Mouse (Mus musculus): Measurements from ENCODE around the gene 4931440F15Rik.

The 4931440F15Rik gene

DNA sequence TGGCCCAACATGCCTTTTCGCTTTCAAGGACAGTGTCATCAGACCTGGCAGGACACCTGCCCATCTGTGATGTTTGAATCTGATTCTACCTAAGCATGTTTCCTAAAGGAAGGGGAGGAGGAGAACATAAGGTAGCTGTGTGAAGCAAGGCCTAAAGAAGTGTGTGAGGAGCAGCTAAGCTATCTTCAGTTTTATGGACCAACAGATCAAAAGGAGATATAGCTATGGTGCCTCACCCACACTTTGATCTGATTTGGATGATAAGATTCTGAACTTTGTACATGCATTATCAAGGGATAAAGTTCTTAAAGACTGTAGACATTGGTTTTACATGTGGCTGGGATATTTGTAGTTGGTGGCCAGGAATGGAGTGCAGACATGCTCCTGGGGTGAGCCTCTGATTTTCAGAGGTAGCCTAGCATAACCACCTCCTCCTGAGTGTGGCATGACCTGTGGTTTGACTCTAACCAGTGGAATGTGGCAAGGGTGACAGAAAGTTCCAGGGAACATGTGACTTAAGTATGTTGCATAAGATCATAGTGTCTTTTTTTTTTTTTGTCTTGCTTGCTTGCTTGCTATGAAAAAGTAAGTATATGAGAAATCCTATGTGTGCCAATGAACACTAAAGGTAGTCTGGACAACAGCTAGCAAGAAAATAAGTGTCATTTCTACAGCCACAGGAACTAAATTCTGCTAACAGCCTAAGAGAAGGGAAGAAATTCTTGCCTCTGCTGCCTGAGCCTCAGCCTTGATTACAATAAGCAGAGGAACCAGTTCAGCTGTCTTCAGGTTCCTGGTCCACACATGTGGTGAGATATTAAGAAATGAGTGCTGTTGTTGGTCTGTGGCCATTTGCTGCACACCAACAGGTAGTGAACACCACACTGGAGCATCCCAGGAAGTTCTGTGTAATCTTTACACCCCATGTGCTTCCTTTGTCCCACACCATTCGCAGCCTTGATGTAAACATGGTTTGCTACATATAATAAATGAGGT is 23.7 kb downstream of the 4931440F15Rik start:
- no peak for DNase-seq

DNA sequence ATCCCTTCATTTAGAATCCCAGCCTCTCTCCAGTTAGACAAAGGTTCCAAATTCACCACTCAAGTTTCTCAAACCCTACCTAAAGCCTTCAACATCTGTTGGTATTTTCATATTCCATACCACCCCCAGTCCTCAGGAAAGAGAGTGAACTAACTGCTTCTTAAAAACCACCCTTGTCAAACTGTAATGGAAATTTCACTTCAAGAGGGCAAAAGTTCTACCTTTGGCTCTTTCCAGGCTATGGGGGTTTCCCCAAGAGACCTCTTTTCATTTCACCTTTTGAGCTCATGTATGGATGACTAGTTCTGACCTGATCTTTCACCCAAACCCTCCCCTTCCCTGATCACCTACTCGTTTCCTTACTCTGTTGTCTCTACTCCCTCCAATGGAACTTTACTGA is 25.6 kb downstream of the 4931440F15Rik start:
- DNase-seq: no peak

DNA sequence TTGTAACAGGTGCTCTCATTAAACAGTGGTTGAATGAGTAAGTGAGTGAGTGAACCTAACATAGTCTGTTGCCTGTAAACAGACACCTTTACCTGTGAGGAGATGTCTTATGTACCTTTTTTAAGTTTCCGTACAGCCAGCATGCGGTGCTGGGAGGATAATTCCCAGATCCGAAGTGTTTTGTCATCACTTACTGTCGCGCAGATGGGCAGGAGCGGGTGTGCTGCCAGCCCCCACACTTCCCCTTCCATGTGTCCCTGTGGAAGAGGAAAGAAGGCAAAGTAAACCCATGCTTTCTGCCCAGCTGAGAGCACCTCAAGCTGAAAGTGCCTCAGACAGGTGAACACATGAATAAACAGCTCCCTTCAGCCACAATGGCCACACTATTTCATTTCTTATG is 30.4 kb downstream of the 4931440F15Rik start:
- no peak for DNase-seq

DNA sequence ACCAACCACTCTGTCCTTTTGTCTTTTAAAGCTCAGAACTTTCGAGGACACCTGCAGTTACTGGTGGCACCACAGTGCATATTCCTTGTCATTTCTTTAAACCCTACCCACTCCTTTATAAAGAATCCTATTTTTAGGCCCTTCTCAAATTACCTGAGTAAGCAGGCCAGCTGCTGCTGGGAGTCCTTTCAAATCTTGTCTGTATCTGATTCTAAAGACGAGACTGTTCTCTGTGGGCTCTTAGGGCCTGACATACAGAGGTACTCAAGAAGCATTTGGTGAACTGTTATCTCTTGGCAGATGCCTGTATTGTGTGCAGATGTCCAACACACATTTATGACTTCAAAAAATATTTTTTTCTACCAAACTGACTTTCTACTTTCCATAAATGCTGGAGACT is 31.0 kb downstream of the 4931440F15Rik start:
- DNase-seq: no peak

DNA sequence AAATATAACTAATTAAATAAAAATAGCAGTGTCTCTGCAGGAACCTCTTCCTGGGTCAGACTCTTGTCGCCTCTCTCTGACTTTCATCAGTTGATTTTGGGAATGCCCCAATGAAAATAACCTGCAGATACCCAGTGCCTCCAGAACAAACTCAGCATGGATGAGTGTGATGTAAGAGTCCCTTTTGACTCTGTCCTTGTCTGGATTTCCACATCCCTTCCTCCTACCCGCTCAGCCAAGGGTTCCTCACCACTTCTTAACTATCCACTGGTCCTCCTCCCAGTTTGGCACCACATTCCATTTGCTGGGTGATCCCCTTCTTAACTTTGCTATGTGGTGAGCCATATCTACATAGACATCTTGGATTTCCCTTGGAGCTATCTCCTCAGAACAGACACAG is 34.7 kb downstream of the 4931440F15Rik start:
- no peak for DNase-seq

DNA sequence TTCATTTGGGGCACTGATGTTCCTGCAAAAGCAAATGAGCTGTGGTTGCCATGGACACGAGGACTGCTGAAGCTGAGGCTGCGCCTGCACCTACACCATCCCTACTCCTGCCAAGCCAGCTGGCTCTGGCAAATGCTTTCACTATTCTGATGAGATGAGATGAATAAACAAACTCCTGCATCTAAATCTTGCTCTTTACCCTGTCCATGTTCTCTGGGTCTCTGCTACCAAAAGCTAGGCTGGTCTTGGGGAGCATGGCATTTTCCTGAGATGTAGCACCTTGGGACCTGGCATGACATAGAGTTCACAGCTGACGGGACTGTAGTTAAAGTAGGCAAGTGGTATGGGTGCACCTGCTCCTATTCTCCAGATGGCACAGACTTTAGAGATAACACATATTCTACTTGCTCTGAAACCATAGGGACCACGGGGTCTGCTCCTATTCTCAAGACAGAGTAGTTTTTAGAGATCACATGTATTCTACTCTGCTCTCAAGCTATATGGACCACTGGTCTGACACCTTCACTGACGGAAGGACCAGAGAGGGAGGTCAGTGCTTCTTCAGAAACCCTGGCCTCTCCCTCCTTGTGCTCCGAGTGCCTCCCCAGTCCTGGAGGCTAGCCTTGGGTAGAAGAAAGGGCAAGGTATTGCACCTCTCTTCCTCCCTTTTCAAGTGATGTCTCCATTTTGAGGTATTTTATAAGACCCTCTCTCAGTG is 36.4 kb downstream of the 4931440F15Rik start:
- DNase-seq: no peak

DNA sequence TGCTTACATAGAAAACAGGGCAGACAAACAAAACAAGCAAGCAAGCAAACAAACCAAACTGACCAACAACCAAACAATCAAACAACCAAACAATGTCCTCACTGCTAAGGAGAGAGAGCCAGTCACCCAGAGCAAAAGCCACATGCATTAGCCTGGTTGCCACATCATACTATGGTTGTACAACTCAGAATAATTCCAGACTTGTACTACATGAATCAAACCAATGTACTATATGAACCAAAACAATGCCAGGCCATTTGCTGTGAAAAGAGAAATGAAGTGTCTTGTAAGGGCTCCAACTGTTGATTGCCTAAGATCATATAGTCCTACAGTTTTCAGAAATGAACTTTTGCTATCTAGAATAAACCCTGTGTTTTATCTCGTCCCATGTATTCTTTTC is 37.0 kb downstream of the 4931440F15Rik start:
- DNase-seq: no peak

DNA sequence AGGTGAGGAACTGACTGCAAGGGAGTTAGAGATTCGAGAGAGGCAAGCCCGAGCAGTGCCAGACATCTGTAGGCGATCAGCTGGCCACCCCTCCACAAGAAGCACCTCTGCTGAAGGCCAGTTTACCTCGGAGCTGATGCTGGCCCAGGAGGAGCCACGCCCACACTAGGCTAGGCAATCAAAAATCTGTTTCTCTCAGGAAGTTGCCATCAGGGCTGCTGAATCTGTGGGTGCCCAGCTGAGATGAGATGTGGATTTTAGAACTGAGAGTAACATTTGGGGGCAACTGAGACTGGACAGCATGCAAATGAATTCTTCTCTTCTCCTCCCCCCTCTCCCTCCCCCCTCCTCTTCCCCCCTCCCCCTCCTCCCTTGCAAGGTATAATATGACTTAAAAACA is 38.0 kb downstream of the 4931440F15Rik start:
- DNase-seq: no peak

DNA sequence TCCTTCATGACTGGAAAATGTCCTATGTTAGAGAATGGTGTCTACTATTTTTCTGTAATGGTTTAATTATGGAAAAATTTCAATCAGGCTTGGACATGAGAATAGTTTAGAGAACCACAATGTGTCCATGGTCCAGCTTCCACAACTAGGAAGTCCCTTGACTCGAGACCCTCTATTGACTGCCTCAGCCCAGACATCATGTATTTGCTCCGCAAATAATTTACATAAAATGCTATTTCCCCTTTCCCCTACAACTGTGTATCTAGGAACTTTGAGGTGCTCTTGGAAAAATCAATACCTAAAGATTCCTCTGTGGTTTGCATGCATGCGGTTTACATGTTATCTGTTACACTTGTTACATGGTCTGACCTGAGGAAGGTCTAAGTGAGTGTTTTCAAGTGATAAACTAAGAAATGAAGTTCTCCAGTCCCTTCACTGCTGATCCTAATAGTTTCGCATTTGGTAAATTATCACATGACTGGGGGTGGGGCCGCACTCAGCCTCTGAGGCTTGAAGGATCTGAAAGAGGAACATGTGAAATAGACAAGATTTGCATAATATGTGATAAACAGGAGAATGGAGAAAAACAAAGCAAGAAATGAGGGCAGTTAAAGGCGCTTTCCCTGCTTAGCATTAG is 38.8 kb downstream of the 4931440F15Rik start:
- DNase-seq: no peak

DNA sequence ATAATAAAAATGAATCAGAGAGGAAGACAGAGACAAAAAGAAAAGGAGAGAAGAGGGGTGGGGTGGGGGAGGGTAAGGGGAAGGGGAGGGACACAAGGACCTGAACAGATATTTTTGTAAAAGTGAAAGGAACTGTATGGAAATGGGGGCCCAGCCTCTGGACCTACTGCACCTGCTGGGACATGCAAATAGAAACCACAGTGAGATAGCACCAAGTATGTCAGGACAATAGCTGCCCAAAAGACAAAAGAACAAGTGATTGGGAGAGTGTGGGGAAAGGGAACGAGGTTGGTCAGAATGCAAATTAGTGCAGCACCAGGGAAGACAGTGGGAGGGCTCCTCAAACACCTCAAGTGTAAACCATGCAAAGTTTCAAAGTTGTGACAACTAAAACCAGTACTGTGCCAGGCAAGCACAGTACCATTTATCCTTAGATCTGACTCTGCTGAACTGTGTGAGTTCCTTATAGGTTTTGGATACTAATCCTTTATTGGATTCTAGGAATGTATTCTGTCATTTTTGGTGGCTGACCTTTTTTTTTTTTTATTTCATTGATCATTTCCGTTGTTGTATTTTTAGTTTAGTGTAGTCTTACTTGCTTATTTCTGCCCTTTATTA is 46.0 kb downstream of the 4931440F15Rik start:
- no peak for DNase-seq

DNA sequence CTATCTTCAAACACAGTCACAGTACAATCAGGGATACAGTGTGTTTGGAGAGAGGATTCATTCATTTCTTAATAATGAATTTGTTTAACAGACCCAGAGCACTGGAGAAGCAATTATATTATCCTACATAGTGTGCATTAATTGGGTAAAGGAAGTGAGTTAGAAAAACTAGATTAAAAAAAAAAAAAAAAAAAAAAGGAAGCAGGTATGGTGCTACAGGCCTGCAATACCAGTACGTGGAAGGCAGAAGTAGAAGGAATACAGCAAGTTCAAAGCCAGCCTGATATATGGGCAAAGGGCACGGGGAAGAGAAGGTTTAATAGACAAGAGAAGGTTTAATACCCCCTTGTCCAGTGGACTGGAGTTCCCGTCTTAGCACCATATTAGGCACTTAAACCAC is 46.5 kb downstream of the 4931440F15Rik start:
- no peak for DNase-seq

DNA sequence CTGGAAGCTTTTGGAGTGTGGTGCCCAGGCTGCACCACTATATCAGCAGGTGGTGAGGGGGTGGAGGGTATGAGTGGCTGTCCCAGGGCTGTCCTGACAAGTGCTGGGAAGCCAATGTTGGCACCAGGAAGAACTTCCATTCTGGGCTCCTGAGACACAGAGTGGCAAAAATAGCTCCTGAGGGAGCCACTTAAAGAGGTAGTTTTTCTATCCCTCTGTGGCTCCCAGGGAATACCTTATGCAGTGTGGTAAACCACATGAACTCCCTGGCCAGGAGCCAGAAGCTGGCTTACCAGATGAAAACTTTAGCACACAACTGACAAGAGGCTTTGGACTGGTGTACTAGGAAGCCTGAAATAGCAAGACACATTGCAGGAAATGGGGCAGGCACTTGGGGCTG is 47.5 kb downstream of the 4931440F15Rik start:
- DNase-seq: no peak

DNA sequence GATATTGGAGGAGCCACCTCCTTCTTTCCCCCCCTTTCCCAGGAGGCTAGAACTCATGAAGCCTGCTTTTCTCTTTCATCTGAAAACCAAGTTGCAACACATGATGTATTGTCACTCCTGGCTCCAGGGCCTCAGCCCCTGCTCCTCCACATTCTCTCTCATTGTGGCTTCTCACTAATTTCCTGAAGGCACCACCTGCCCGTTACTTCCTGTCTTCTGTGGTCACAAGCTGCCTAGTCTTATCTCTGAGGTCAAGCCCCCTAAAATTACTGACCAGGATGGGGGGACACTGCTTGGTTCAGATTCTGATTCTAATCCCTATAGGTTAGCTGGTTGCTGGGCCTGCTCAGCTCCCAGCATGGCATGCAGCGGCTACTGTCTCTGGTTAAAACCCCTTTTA is 50.7 kb downstream of the 4931440F15Rik start:
- DNase-seq: no peak

DNA sequence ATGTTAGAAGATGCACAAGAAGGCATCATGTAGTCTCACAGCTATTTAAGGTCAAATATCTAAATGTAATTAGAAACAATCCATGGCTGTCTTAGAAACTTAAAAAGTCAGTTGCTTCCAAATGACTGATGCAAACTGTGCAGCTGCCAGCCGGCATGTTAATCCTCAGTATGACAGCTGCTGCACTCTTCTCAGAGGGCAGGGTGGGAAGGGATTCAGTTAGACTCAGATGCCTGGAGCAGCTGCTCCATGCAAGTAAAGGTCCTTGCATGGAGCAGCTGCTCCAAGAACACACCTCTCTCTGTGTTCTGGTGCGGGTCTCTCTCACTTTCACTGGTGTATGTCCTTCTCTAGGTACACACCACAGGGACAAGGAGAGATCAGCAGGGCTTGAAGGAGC is 51.2 kb downstream of the 4931440F15Rik start:
- no peak for DNase-seq
